35 mouse cellular contexts compared by ENCODE assay signal in the genomic region with DNA sequence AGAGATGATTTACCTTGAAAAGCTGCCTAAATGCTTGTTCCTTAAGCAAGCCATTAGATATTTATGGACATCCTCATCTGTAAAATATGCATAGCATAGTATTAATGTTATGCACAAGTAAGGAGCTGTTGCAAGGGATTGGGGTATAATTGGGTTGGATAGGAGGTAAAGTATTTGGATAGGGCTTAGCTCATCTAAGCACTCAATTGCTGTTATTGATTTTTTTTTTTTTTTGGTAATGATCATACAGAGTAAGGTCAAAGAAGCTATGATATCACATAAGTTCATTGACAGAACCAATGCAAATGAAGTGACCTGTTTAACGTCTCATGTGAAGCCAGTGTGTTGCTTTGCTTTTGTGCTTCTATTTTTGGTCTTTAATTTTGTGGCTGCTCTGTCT.
"Had no signal": no experiment of that assay in that cellular context is flagged by ENCODE, and none has a peak within 500 bp of the region (broad histone marks: within the 10 kb centered on the region; RNA-seq: fewer than 3 reads in every experiment).

No protein-coding gene starts in this region.

- H3K9me3 ChIP-seq: heart, embryonic 10.5 days; heart, embryonic 13.5 days; heart, embryonic 15.5 days; hindbrain, embryonic 10.5 days; hindbrain, embryonic 12.5 days; hindbrain, embryonic 13.5 days; hindbrain, embryonic 15.5 days; intestine, embryonic 15.5 days; kidney, embryonic 15.5 days had no signal

- DNase-seq: heart, adult 2 months; heart, postnatal 10 days; heart, postnatal 14 days; heart, postnatal 36 days; heart, postnatal 4 days; kidney, adult 11 months; kidney, adult 18-20 months; kidney, adult 2 months; kidney, adult 8-10 months; kidney, adult 9 months; kidney, postnatal 10 days; kidney, postnatal 14 days; kidney, postnatal 25 days; kidney, postnatal 36 days; kidney, postnatal 4 days; layer of hippocampus, adult 9-11 months had no signal

- H3K4me2 ChIP-seq: heart, embryonic 11.5 days; heart, embryonic 12.5 days; heart, embryonic 13.5 days; heart, embryonic 15.5 days; hindbrain, embryonic 12.5 days; hindbrain, embryonic 13.5 days; hindbrain, embryonic 14.5 days; hindbrain, embryonic 15.5 days; intestine, embryonic 15.5 days; kidney, embryonic 15.5 days had no signal

- H3K9ac ChIP-seq: heart, embryonic 12.5 days; heart, embryonic 13.5 days; heart, embryonic 15.5 days; hindbrain, embryonic 12.5 days; hindbrain, embryonic 13.5 days; hindbrain, embryonic 14.5 days; hindbrain, embryonic 15.5 days; intestine, embryonic 15.5 days; kidney, embryonic 15.5 days had no signal

- H3K27ac ChIP-seq: heart, adult 2 months; heart, embryonic 10.5 days; heart, embryonic 13.5 days; heart, embryonic 15.5 days; hindbrain, embryonic 10.5 days; hindbrain, embryonic 12.5 days; hindbrain, embryonic 13.5 days; hindbrain, embryonic 14.5 days; hindbrain, embryonic 15.5 days; hindbrain, postnatal 0 days; intestine, embryonic 15.5 days; kidney, embryonic 15.5 days; kidney, postnatal 0 days; layer of hippocampus, adult 2 months had no signal

- H3K4me3 ChIP-seq: heart, adult 2 months; heart, embryonic 10.5 days; heart, embryonic 12.5 days; heart, embryonic 13.5 days; heart, embryonic 15.5 days; hindbrain, embryonic 10.5 days; hindbrain, embryonic 12.5 days; hindbrain, embryonic 13.5 days; hindbrain, embryonic 15.5 days; intestine, embryonic 15.5 days; kidney, embryonic 15.5 days; layer of hippocampus, adult 2 months had no signal

- ATAC-seq: hindbrain, embryonic 16.5 days; hindbrain, postnatal 0 days; inflammation-experienced regulatory T-cells, adult 6 months; intestine, embryonic 15.5 days; intestine, embryonic 16.5 days; intestine, postnatal 0 days had no signal

- H3K27me3 ChIP-seq: heart, embryonic 12.5 days; heart, embryonic 13.5 days; heart, embryonic 15.5 days; hindbrain, embryonic 12.5 days; hindbrain, embryonic 13.5 days; hindbrain, embryonic 15.5 days; intestine, embryonic 15.5 days; kidney, embryonic 15.5 days had no signal

- H3K4me1 ChIP-seq: hindbrain, embryonic 10.5 days; hindbrain, embryonic 12.5 days; hindbrain, embryonic 13.5 days; hindbrain, embryonic 15.5 days; kidney, embryonic 15.5 days had no signal
